Mouse (Mus musculus): ENCODE measurements around the gene Chmp6. TPM values are rescaled to one million over a fixed set of nuclear protein-coding genes. Genes with fewer than 3 reads are reported as not detected.

The Chmp6 gene
- polyA plus RNA-seq, 1 experiment: 60.5 TPM

GRCm38 (mm10) chr11:119925176-119925575 is 11.9 kb downstream of the Chmp6 start:
- H3K4me2 ChIP-seq (ENCODE audit: low read depth): peak overlapping the region; percentile 14
- H3K27me3 ChIP-seq (ENCODE audit: control insufficient read depth, insufficient read depth, insufficient read length): no peaks in the 10 kb centered on the region
- H3K4me3 ChIP-seq: no peak overlapping the region
- TF ChIP-seq TCF3 (IDR thresholded peaks at IDR 0.05; ENCODE audit: insufficient read length, low read depth) (no peak), SRF (IDR thresholded peaks at IDR 0.05; ENCODE audit: control insufficient read depth, insufficient read length, low read depth) (no peak), REST (IDR thresholded peaks at IDR 0.05; ENCODE audit: insufficient read depth, insufficient read length) (no peak), MYOG (IDR thresholded peaks at IDR 0.05; ENCODE audit: control insufficient read depth in 1 of 3, insufficient read depth in 1 of 3, insufficient read length in 2 of 3, low read depth in 2 of 3) (peak in 1 of 3 experiments; percentile 76), POLR2AphosphoS2 (IDR thresholded peaks at IDR 0.05; ENCODE audit: insufficient read length, low read depth) (peak; percentile 34), MYOD1 (IDR thresholded peaks at IDR 0.05; ENCODE audit: control insufficient read depth in 1 of 3, insufficient read length in 2 of 3, low read depth in 2 of 3) (peak in 2 of 3 experiments; percentile 6 to 40), TCF12 (IDR thresholded peaks at IDR 0.05; ENCODE audit: insufficient read depth, poor library complexity, severe bottlenecking) (peak; percentile 13), CEBPB (IDR thresholded peaks at IDR 0.05; ENCODE audit: insufficient read depth, poor library complexity, severe bottlenecking) (no peak)
- H3K79me2 ChIP-seq (ENCODE audit: control insufficient read depth, insufficient read depth): no peaks in the 10 kb centered on the region
- no peaks in the 10 kb centered on the region for H3K36me3 ChIP-seq (ENCODE audit: control insufficient read depth, insufficient read depth)
- no peak overlapping the region for H3ac ChIP-seq (ENCODE audit: control insufficient read depth, insufficient read length)

GRCm38 (mm10) chr11:119926762-119927161 is 13.5 kb downstream of the Chmp6 start:
- Histone ChIP-seq H3K27me3 (ENCODE audit: control insufficient read depth, insufficient read depth, insufficient read length) (no peaks in the 10 kb centered on the region), H3K4me3 (no peak overlapping the region), H3K4me2 (ENCODE audit: low read depth) (no peak overlapping the region), H3ac (ENCODE audit: control insufficient read depth, insufficient read length) (no peak overlapping the region), H3K79me2 (ENCODE audit: control insufficient read depth, insufficient read depth) (no peaks in the 10 kb centered on the region), H3K36me3 (ENCODE audit: control insufficient read depth, insufficient read depth) (no peaks in the 10 kb centered on the region)
- TF ChIP-seq TCF12 (IDR thresholded peaks at IDR 0.05; ENCODE audit: insufficient read depth, poor library complexity, severe bottlenecking): no peak
- TF ChIP-seq TCF3 (IDR thresholded peaks at IDR 0.05; ENCODE audit: insufficient read length, low read depth): no peak
- no peak for TF ChIP-seq MYOD1 (IDR thresholded peaks at IDR 0.05; ENCODE audit: control insufficient read depth in 1 of 3, insufficient read length in 2 of 3, low read depth in 2 of 3)
- TF ChIP-seq MYOG (IDR thresholded peaks at IDR 0.05; ENCODE audit: control insufficient read depth in 1 of 3, insufficient read depth in 1 of 3, insufficient read length in 2 of 3, low read depth in 2 of 3): no peak
- no peak for TF ChIP-seq POLR2A (IDR thresholded peaks at IDR 0.05; ENCODE audit: insufficient read length, low read depth)
- TF ChIP-seq SRF (IDR thresholded peaks at IDR 0.05; ENCODE audit: control insufficient read depth, insufficient read length, low read depth): no peak
- TF ChIP-seq USF1 (IDR thresholded peaks at IDR 0.05; ENCODE audit: low read depth): no peak
- TF ChIP-seq E2F4 (IDR thresholded peaks at IDR 0.05; ENCODE audit: insufficient read depth): no peak
- TF ChIP-seq MAX (IDR thresholded peaks at IDR 0.05; ENCODE audit: low read depth): no peak
- TF ChIP-seq REST (IDR thresholded peaks at IDR 0.05; ENCODE audit: insufficient read depth, insufficient read length): no peak
- TF ChIP-seq POLR2AphosphoS2 (IDR thresholded peaks at IDR 0.05; ENCODE audit: insufficient read length, low read depth): no peak
- no peak for TF ChIP-seq CEBPB (IDR thresholded peaks at IDR 0.05; ENCODE audit: insufficient read depth, poor library complexity, severe bottlenecking)

- no peaks in the 10 kb centered on the region for H3K36me3 ChIP-seq (ENCODE audit: control insufficient read depth, insufficient read depth)
- no peak overlapping the region for H3K4me3 ChIP-seq
- H3K4me2 ChIP-seq (ENCODE audit: low read depth): no peak overlapping the region
- TF ChIP-seq SRF (IDR thresholded peaks at IDR 0.05; ENCODE audit: control insufficient read depth, insufficient read length, low read depth): no peak
- TF ChIP-seq E2F4 (IDR thresholded peaks at IDR 0.05; ENCODE audit: insufficient read depth): no peak
- no peak overlapping the region for H3ac ChIP-seq (ENCODE audit: control insufficient read depth, insufficient read length)
- H3K27me3 ChIP-seq (ENCODE audit: control insufficient read depth, insufficient read depth, insufficient read length): no peaks in the 10 kb centered on the region
- H3K79me2 ChIP-seq (ENCODE audit: control insufficient read depth, insufficient read depth): no peaks in the 10 kb centered on the region
These were observed 14.9 kb downstream of the Chmp6 start for GRCm38 (mm10) chr11:119928023-119928681.

- no peaks in the 10 kb centered on the region for H3K36me3 ChIP-seq (ENCODE audit: control insufficient read depth, insufficient read depth)
- no peak overlapping the region for H3K4me3 ChIP-seq
- H3K79me2 ChIP-seq (ENCODE audit: control insufficient read depth, insufficient read depth): no peaks in the 10 kb centered on the region
- H3ac ChIP-seq (ENCODE audit: control insufficient read depth, insufficient read length): no peak overlapping the region
- no peak for TF ChIP-seq E2F4 (IDR thresholded peaks at IDR 0.05; ENCODE audit: insufficient read depth)
- no peak for TF ChIP-seq POLR2AphosphoS2 (IDR thresholded peaks at IDR 0.05; ENCODE audit: insufficient read length, low read depth)
- TF ChIP-seq MYOD1 (IDR thresholded peaks at IDR 0.05; ENCODE audit: control insufficient read depth in 1 of 3, insufficient read length in 2 of 3, low read depth in 2 of 3): peak in 2 of 3 experiments; percentile 26 to 28
- TF ChIP-seq REST (IDR thresholded peaks at IDR 0.05; ENCODE audit: insufficient read depth, insufficient read length): no peak
- H3K4me2 ChIP-seq (ENCODE audit: low read depth): no peak overlapping the region
- no peaks in the 10 kb centered on the region for H3K27me3 ChIP-seq (ENCODE audit: control insufficient read depth, insufficient read depth, insufficient read length)
These were observed 16.5 kb downstream of the Chmp6 start for GRCm38 (mm10) chr11:119929603-119930265.

GRCm38 (mm10) chr11:119931809-119932208 is 18.6 kb downstream of the Chmp6 start:
- Histone ChIP-seq H3K27me3 (ENCODE audit: control insufficient read depth, insufficient read depth, insufficient read length) (no peaks in the 10 kb centered on the region), H3K4me2 (ENCODE audit: low read depth) (peak overlapping the region; percentile 67), H3K4me3 (no peak overlapping the region), H3K79me2 (ENCODE audit: control insufficient read depth, insufficient read depth) (no peaks in the 10 kb centered on the region), H3K36me3 (ENCODE audit: control insufficient read depth, insufficient read depth) (no peaks in the 10 kb centered on the region), H3ac (ENCODE audit: control insufficient read depth, insufficient read length) (no peak overlapping the region)
- TF ChIP-seq POLR2A (IDR thresholded peaks at IDR 0.05; ENCODE audit: insufficient read length, low read depth) (no peak), CEBPB (IDR thresholded peaks at IDR 0.05; ENCODE audit: insufficient read depth, poor library complexity, severe bottlenecking) (no peak), MAX (IDR thresholded peaks at IDR 0.05; ENCODE audit: low read depth) (no peak), MYOD1 (IDR thresholded peaks at IDR 0.05; ENCODE audit: control insufficient read depth in 1 of 3, insufficient read length in 2 of 3, low read depth in 2 of 3) (peak in 2 of 3 experiments; percentile 43 to 82), POLR2AphosphoS2 (IDR thresholded peaks at IDR 0.05; ENCODE audit: insufficient read length, low read depth) (no peak), TCF3 (IDR thresholded peaks at IDR 0.05; ENCODE audit: insufficient read length, low read depth) (no peak), MYOG (IDR thresholded peaks at IDR 0.05; ENCODE audit: control insufficient read depth in 1 of 3, insufficient read depth in 1 of 3, insufficient read length in 2 of 3, low read depth in 2 of 3) (peak in 1 of 3 experiments; percentile 59), E2F4 (IDR thresholded peaks at IDR 0.05; ENCODE audit: insufficient read depth) (no peak)
